In the genomic region with DNA sequence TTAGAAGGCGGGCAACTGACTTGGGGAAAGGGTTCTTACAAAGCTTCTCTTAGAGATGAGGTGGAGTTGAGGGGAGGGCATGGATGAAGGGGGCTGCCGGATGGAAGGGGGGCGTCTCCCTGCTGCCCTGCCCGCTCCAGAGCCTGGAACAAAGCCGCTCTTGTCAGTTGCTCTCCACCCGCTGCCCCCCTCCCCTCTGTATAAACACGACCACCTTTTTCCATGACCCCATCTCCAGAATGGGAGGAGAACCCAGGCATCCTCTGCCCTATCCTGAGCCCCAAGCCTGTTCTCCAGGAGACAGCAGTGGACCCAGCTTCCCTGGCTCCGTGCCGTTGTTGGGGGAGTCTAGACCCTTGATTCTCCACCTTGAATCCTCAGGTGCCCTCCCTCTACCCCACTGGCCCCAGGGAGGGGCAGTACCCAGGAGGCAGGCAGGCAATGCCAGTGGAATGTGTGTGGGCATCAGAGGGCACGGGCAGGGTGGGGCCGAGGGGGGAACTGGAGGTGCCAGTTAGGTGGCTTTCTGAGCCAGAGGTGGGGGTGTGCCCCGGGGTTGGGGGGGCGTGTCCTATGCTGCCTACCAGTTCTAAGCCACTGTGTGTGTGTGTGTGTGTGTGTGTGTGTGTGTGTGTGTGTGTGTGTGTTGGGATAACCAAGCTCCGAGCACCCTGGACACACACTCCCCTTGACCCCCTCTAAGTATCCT, we compare ENCODE assay signal across 10 mouse cellular contexts. TPM values are rescaled to one million over a fixed set of nuclear protein-coding genes. Genes with fewer than 3 reads are reported as not detected.
DNase-seq lines count a peak whose midpoint lies in the region; ATAC-seq lines count a peak whose summit lies in the region.
"Had no signal": no experiment of that assay in that cellular context is flagged by ENCODE, and none has a peak within 500 bp of the region (broad histone marks: within the 10 kb centered on the region; RNA-seq: fewer than 3 reads in every experiment).

No protein-coding gene starts in this region.

- 40% methylated on average over 14 of the region's 14 CpGs for WGBS in hindbrain, embryonic 10.5 days
- 53% methylated on average over 14 of the region's 14 CpGs for WGBS in hindbrain, embryonic 14.5 days
- 20% methylated on average over 12 of the region's 14 CpGs for WGBS in embryonic facial prominence, embryonic 14.5 days
- 60% methylated on average over 14 of the region's 14 CpGs for WGBS in kidney, embryonic 16.5 days

- no peak overlapping the region for H3K9ac ChIP-seq in hindbrain, embryonic 14.5 days
- H3K9ac ChIP-seq in embryonic facial prominence, embryonic 14.5 days (ENCODE audit: low read depth, low read length), result peak overlapping the region; percentile 97
- H3K9ac ChIP-seq in kidney, embryonic 16.5 days (replicated peaks; ENCODE audit: low read length), result peak overlapping the region; percentile 67; the same call in 1 of the 2 replicates

- no peak for ATAC-seq in hindbrain, embryonic 14.5 days (ENCODE audit: low FRiP score)
- ATAC-seq in embryonic facial prominence, embryonic 14.5 days (ENCODE audit: low read depth), result 0 out of 2 replicates have a peak, but pooled peaks have one; percentile 13
- ATAC-seq in kidney, embryonic 16.5 days (ENCODE audit: low FRiP score, low TSS enrichment), result no peak

- H3K4me1 ChIP-seq in hindbrain, embryonic 10.5 days (replicated peaks), result peaks cover 63% of the 10 kb centered on the region
- 0 out of 2 replicates have a peak, but pooled peaks cover 3% of the 10 kb centered on the region for H3K4me1 ChIP-seq in hindbrain, embryonic 14.5 days (replicated peaks; ENCODE audit: control insufficient read depth, insufficient read depth, low read length)
- H3K4me1 ChIP-seq in embryonic facial prominence, embryonic 14.5 days (ENCODE audit: control insufficient read depth, insufficient read depth, low read length), result peaks cover 56% of the 10 kb centered on the region
- peaks cover 38% of the 10 kb centered on the region for H3K4me1 ChIP-seq in kidney, embryonic 16.5 days (ENCODE audit: insufficient read depth, low read length)

- H3K27ac ChIP-seq in hindbrain, embryonic 10.5 days, result peak overlapping the region; percentile 46
- H3K27ac ChIP-seq in hindbrain, embryonic 14.5 days, result no peak overlapping the region
- H3K27ac ChIP-seq in embryonic facial prominence, embryonic 14.5 days (replicated peaks; ENCODE audit: low read depth, low read length), result peak overlapping the region; percentile 99
- H3K27ac ChIP-seq in kidney, embryonic 16.5 days (ENCODE audit: low read length), result no peak overlapping the region

- DNase-seq in hindbrain, embryonic 10.5 days (ENCODE audit: low spot score), result no peak
- DNase-seq in hindbrain, embryonic 14.5 days (ENCODE audit: low spot score), result no peak
- peak; percentile 62 for DNase-seq in embryonic facial prominence, embryonic 14.5 days (ENCODE audit: low spot score)
- DNase-seq in lung, postnatal 36 days, result peak; percentile 82
- no peak for DNase-seq in gastrocnemius, adult 8-10 months (ENCODE audit: low spot score in 2 of 2)
- DNase-seq in layer of hippocampus, adult 18-20 months (ENCODE audit: low spot score in 2 of 2), result no peak
- DNase-seq in thymus, postnatal 4 days, result no peak
- DNase-seq: thymus, adult 2 months had no signal

- peaks cover 89% of the 10 kb centered on the region for H3K27me3 ChIP-seq in hindbrain, embryonic 10.5 days (ENCODE audit: insufficient read depth, poor library complexity, severe bottlenecking)
- peaks cover 53% of the 10 kb centered on the region for H3K27me3 ChIP-seq in hindbrain, embryonic 14.5 days (ENCODE audit: control insufficient read depth, insufficient read depth, low read length)
- no peaks in the 10 kb centered on the region for H3K27me3 ChIP-seq in embryonic facial prominence, embryonic 14.5 days (replicated peaks; ENCODE audit: control insufficient read depth, insufficient read depth, low read length)
- no peaks in the 10 kb centered on the region for H3K27me3 ChIP-seq in kidney, embryonic 16.5 days (ENCODE audit: insufficient read depth, low read length)

- H3K36me3 ChIP-seq in hindbrain, embryonic 10.5 days, result no peaks in the 10 kb centered on the region
- no peaks in the 10 kb centered on the region for H3K36me3 ChIP-seq in hindbrain, embryonic 14.5 days (replicated peaks; ENCODE audit: control insufficient read depth, insufficient read depth)
- H3K36me3 ChIP-seq in embryonic facial prominence, embryonic 14.5 days (ENCODE audit: control insufficient read depth, insufficient read depth, low read length), result peaks cover 33% of the 10 kb centered on the region
- peaks cover 4% of the 10 kb centered on the region; the same call in 1 of the 2 replicates for H3K36me3 ChIP-seq in kidney, embryonic 16.5 days (ENCODE audit: insufficient read depth, low read length)

- H3K4me2 ChIP-seq in hindbrain, embryonic 14.5 days (replicated peaks), result no peak overlapping the region
- H3K4me2 ChIP-seq in embryonic facial prominence, embryonic 14.5 days (ENCODE audit: low read depth, low read length), result peak overlapping the region; percentile 79
- peak overlapping the region; percentile 92 for H3K4me2 ChIP-seq in kidney, embryonic 16.5 days (replicated peaks; ENCODE audit: low read depth, low read length)

- H3K4me3 ChIP-seq in hindbrain, embryonic 10.5 days, result peak overlapping the region; percentile 64; the same call in 1 of the 2 replicates
- H3K4me3 ChIP-seq in hindbrain, embryonic 14.5 days (replicated peaks; ENCODE audit: low read length), result no peak overlapping the region; the same call in 1 of the 2 replicates
- H3K4me3 ChIP-seq in embryonic facial prominence, embryonic 14.5 days (ENCODE audit: low read depth, low read length), result peak overlapping the region; percentile 75
- peak overlapping the region; percentile 23 for H3K4me3 ChIP-seq in kidney, embryonic 16.5 days (ENCODE audit: low read length)

- no peaks in the 10 kb centered on the region for H3K9me3 ChIP-seq in hindbrain, embryonic 10.5 days
- no peaks in the 10 kb centered on the region for H3K9me3 ChIP-seq in hindbrain, embryonic 14.5 days (ENCODE audit: control insufficient read depth, low read length)
- H3K9me3 ChIP-seq in embryonic facial prominence, embryonic 14.5 days (ENCODE audit: control insufficient read depth, low read length), result no peaks in the 10 kb centered on the region
- H3K9me3 ChIP-seq in kidney, embryonic 16.5 days (ENCODE audit: low read length), result no peaks in the 10 kb centered on the region

RNA-seq across cellular contexts. Expression of a gene that starts 1.6 kb away (rescaled TPM):
- polyA plus RNA-seq in hindbrain, embryonic 10.5 days (2016; fragmentation: Nextera tagmentation; extraction: Ambion mirVana), result 22.1 and 24.5 TPM in 2 replicates
- 6.2 and 6.7 TPM in 2 replicates for polyA plus RNA-seq in hindbrain, embryonic 14.5 days (2014; fragmentation: Nextera tagmentation; extraction: Ambion mirVana)
- polyA plus RNA-seq in embryonic facial prominence, embryonic 14.5 days (2014; fragmentation: Nextera tagmentation; extraction: Ambion mirVana), result 73.8 and 75.3 TPM in 2 replicates
- 31.9 and 35.4 TPM in 2 replicates for polyA plus RNA-seq in kidney, embryonic 16.5 days (2015; fragmentation: Nextera tagmentation; extraction: Ambion mirVana)
- total RNA-seq in gastrocnemius, adult 8-10 months (2022), result 1 to 10 TPM; 4.4 to 9.8 (median 8.4) TPM
- total RNA-seq in layer of hippocampus, adult 18-20 months (2021), result 10 to 100 TPM; 11.3 to 13.7 TPM

RNA-seq across cellular contexts. Expression of a gene that starts 14.7 kb away (rescaled TPM):
- polyA plus RNA-seq in hindbrain, embryonic 10.5 days (2016; fragmentation: Nextera tagmentation; extraction: Ambion mirVana), result 0.26 and 0.35 TPM in 2 replicates
- not detected in 2 replicates for polyA plus RNA-seq in hindbrain, embryonic 14.5 days (2014; fragmentation: Nextera tagmentation; extraction: Ambion mirVana)
- 0.71 and 1.1 TPM in 2 replicates for polyA plus RNA-seq in embryonic facial prominence, embryonic 14.5 days (2014; fragmentation: Nextera tagmentation; extraction: Ambion mirVana)
- polyA plus RNA-seq in kidney, embryonic 16.5 days (2015; fragmentation: Nextera tagmentation; extraction: Ambion mirVana), result 0.36 and 0.89 TPM in 2 replicates
- not detected for total RNA-seq in gastrocnemius, adult 8-10 months (2022)
- not detected for total RNA-seq in layer of hippocampus, adult 18-20 months (2021)
- polyA plus RNA-seq: neural tube, embryonic 14.5 days had no signal

RNA-seq across cellular contexts. Expression of a gene that starts 23.6 kb away (rescaled TPM):
- 61.5 and 66.1 TPM in 2 replicates for polyA plus RNA-seq in hindbrain, embryonic 10.5 days (2016; fragmentation: Nextera tagmentation; extraction: Ambion mirVana)
- polyA plus RNA-seq in hindbrain, embryonic 14.5 days (2014; fragmentation: Nextera tagmentation; extraction: Ambion mirVana), result 60.6 and 61.8 TPM in 2 replicates
- polyA plus RNA-seq in embryonic facial prominence, embryonic 14.5 days (2014; fragmentation: Nextera tagmentation; extraction: Ambion mirVana), result 64.6 and 67.2 TPM in 2 replicates
- polyA plus RNA-seq in kidney, embryonic 16.5 days (2015; fragmentation: Nextera tagmentation; extraction: Ambion mirVana), result 76.5 and 78.8 TPM in 2 replicates
- 10 to 100 TPM; 14.9 to 17.3 (median 15.7) TPM for total RNA-seq in gastrocnemius, adult 8-10 months (2022)
- total RNA-seq in layer of hippocampus, adult 18-20 months (2021), result 10 to 100 TPM; 34.6 to 38.9 TPM

RNA-seq across cellular contexts. Expression of a gene that starts 24.0 kb away (rescaled TPM):
- polyA plus RNA-seq in hindbrain, embryonic 10.5 days (2016; fragmentation: Nextera tagmentation; extraction: Ambion mirVana), result 0.31 and 0.90 TPM in 2 replicates
- 0.22 and 1.1 TPM in 2 replicates for polyA plus RNA-seq in hindbrain, embryonic 14.5 days (2014; fragmentation: Nextera tagmentation; extraction: Ambion mirVana)
- 2.1 and 4.1 TPM in 2 replicates for polyA plus RNA-seq in embryonic facial prominence, embryonic 14.5 days (2014; fragmentation: Nextera tagmentation; extraction: Ambion mirVana)
- polyA plus RNA-seq in kidney, embryonic 16.5 days (2015; fragmentation: Nextera tagmentation; extraction: Ambion mirVana), result 1.4 and 1.9 TPM in 2 replicates
- 1 to 10 TPM in 2 of 4 experiments, under 1 TPM in 2; 0.34 to 1.8 (median 1.0) TPM for total RNA-seq in gastrocnemius, adult 8-10 months (2022)
- total RNA-seq in layer of hippocampus, adult 18-20 months (2021), result 1 to 10 TPM in 1 of 2 experiments, under 1 TPM in 1; 0.76 to 1.9 TPM

RNA-seq across cellular contexts. Expression of a gene that starts 40.4 kb away (rescaled TPM):
- 42.6 and 52.2 TPM in 2 replicates for polyA plus RNA-seq in hindbrain, embryonic 10.5 days (2016; fragmentation: Nextera tagmentation; extraction: Ambion mirVana)
- 6.8 and 7.0 TPM in 2 replicates for polyA plus RNA-seq in hindbrain, embryonic 14.5 days (2014; fragmentation: Nextera tagmentation; extraction: Ambion mirVana)
- 22.4 and 24.0 TPM in 2 replicates for polyA plus RNA-seq in embryonic facial prominence, embryonic 14.5 days (2014; fragmentation: Nextera tagmentation; extraction: Ambion mirVana)
- 31.4 and 33.6 TPM in 2 replicates for polyA plus RNA-seq in kidney, embryonic 16.5 days (2015; fragmentation: Nextera tagmentation; extraction: Ambion mirVana)
- total RNA-seq in gastrocnemius, adult 8-10 months (2022), result under 1 TPM in 3 of 4 experiments, not detected in 1; 0.07 to 0.58 (median 0.21) TPM
- total RNA-seq in layer of hippocampus, adult 18-20 months (2021), result 1 to 10 TPM in 1 of 2 experiments, under 1 TPM in 1; 0.64 to 1.4 TPM

Comparison
In these comparisons a context has a peak if more than half of its experiments do, and no peak if none do; other contexts are left out.
1. H3K27ac ChIP-seq: peak in hindbrain, embryonic 10.5 days (single experiment) and embryonic facial prominence, embryonic 14.5 days (single experiment); none in hindbrain, embryonic 14.5 days (single experiment) and kidney, embryonic 16.5 days (single experiment).
2. DNase-seq: peak in embryonic facial prominence, embryonic 14.5 days (single experiment) and lung, postnatal 36 days (single experiment); none in hindbrain, embryonic 10.5 days (single experiment), hindbrain, embryonic 14.5 days (single experiment), gastrocnemius, adult 8-10 months (0 of 2), layer of hippocampus, adult 18-20 months (0 of 2) and thymus, postnatal 4 days (single experiment).